Mouse (Mus musculus): ENCODE measurements around the gene Tnfsf12. TPM values are rescaled to one million over a fixed set of nuclear protein-coding genes. Genes with fewer than 3 reads are reported as not detected.

Gene Tnfsf12
- 46.0 and 77.8 TPM in 2 replicates for polyA plus RNA-seq (2012; rRNA removed; ENCODE audit: low replicate concordance)

GRCm38 (mm10) chr11:69695361-69696181 lies at the start of gene Tnfsf12, which contains the start of gene Tnfsfm13:
Tnfsf12 (minus strand) TSS chr11:69695849.
Tnfsfm13 (minus strand) TSS chr11:69696098.

GRCm38 (mm10) chr11:69685526-69686148 lies 10.0 kb downstream of the Tnfsf12 start, which contains the start of gene Tnfsf13:
Tnfsf13 (minus strand) TSS chr11:69685784.

GRCm38 (mm10) chr11:69681314-69682208 lies 14.1 kb downstream of the Tnfsf12 start, which contains the start of gene Senp3:
Senp3 (minus strand) TSS chr11:69682084.

GRCm38 (mm10) chr11:69672211-69672706 lies 23.4 kb downstream of the Tnfsf12 start, which contains the start of gene Eif4a1:
Eif4a1 (minus strand) TSS chr11:69672423.

GRCm38 (mm10) chr11:69665961-69666664 lies 29.5 kb downstream of the Tnfsf12 start, which contains the start of gene Cd68:
Cd68 (minus strand) TSS chr11:69666153.

GRCm38 (mm10) chr11:69662213-69662966 lies 33.3 kb downstream of the Tnfsf12 start, which contains the start of gene Mpdu1:
Mpdu1 (minus strand) TSS chr11:69662642.

GRCm38 (mm10) chr11:69655264-69656064 lies 40.2 kb downstream of the Tnfsf12 start, which contains the start of gene Sox15:
Sox15 (plus strand) TSS chr11:69655314.

Other genes starting within 250 kb of the Tnfsf12 start
- 0.29 and 1.4 TPM in 2 replicates for gene Dnah2, start 146.7 kb downstream of the Tnfsf12 start, polyA plus RNA-seq (2012; rRNA removed; ENCODE audit: low replicate concordance)
- 0.49 and 29.6 TPM in 2 replicates for gene Efnb3, start 135.6 kb downstream of the Tnfsf12 start, polyA plus RNA-seq (2012; rRNA removed; ENCODE audit: low replicate concordance)
- gene Wrap53, start 115.6 kb downstream of the Tnfsf12 start, polyA plus RNA-seq (2012; rRNA removed; ENCODE audit: low replicate concordance) = 15.8 and 19.8 TPM in 2 replicates
- 68.6 and 188 TPM in 2 replicates for gene Trp53, start 115.5 kb downstream of the Tnfsf12 start, polyA plus RNA-seq (2012; rRNA removed; ENCODE audit: low replicate concordance)
- 28.5 and 39.7 TPM in 2 replicates for gene Atp1b2, start 89.9 kb downstream of the Tnfsf12 start, polyA plus RNA-seq (2012; rRNA removed; ENCODE audit: low replicate concordance)
- gene Shbg, start 77.9 kb downstream of the Tnfsf12 start, polyA plus RNA-seq (2012; rRNA removed; ENCODE audit: low replicate concordance) = not detected in 2 replicates
- gene Sat2, start 73.8 kb downstream of the Tnfsf12 start, polyA plus RNA-seq (2012; rRNA removed; ENCODE audit: low replicate concordance) = 10.9 and 12.6 TPM in 2 replicates
- 58.6 and 88.5 TPM in 2 replicates for gene Fxr2, start 62.9 kb downstream of the Tnfsf12 start, polyA plus RNA-seq (2012; rRNA removed; ENCODE audit: low replicate concordance)
- gene Sox15, start 40.5 kb downstream of the Tnfsf12 start, polyA plus RNA-seq (2012; rRNA removed; ENCODE audit: low replicate concordance) = 0.15 and 0.24 TPM in 2 replicates
- 144 and 237 TPM in 2 replicates for gene Mpdu1, start 33.2 kb downstream of the Tnfsf12 start, polyA plus RNA-seq (2012; rRNA removed; ENCODE audit: low replicate concordance)
- gene Cd68, start 29.7 kb downstream of the Tnfsf12 start, polyA plus RNA-seq (2012; rRNA removed; ENCODE audit: low replicate concordance) = 56.3 and 61.7 TPM in 2 replicates
- 319 and 587 TPM in 2 replicates for gene Eif4a1, start 23.4 kb downstream of the Tnfsf12 start, polyA plus RNA-seq (2012; rRNA removed; ENCODE audit: low replicate concordance)
- gene Senp3, start 13.8 kb downstream of the Tnfsf12 start, polyA plus RNA-seq (2012; rRNA removed; ENCODE audit: low replicate concordance) = 85.1 and 101 TPM in 2 replicates
- gene Tnfsf13, start 10.1 kb downstream of the Tnfsf12 start, polyA plus RNA-seq (2012; rRNA removed; ENCODE audit: low replicate concordance) = 6.3 and 13.6 TPM in 2 replicates
- gene Tnfsfm13, start 249 bp upstream of the Tnfsf12 start, polyA plus RNA-seq (2012; rRNA removed; ENCODE audit: low replicate concordance) = 9.8 and 12.9 TPM in 2 replicates
- gene Polr2a, start 62.8 kb upstream of the Tnfsf12 start, polyA plus RNA-seq (2012; rRNA removed; ENCODE audit: low replicate concordance) = 15.1 and 47.7 TPM in 2 replicates
- 0.10 and 0.21 TPM in 2 replicates for gene Slc35g3, start 66.1 kb upstream of the Tnfsf12 start, polyA plus RNA-seq (2012; rRNA removed; ENCODE audit: low replicate concordance)
- 44.2 and 58.0 TPM in 2 replicates for gene Zbtb4, start 70.1 kb upstream of the Tnfsf12 start, polyA plus RNA-seq (2012; rRNA removed; ENCODE audit: low replicate concordance)
- gene Chrnb1, start 100.1 kb upstream of the Tnfsf12 start, polyA plus RNA-seq (2012; rRNA removed; ENCODE audit: low replicate concordance) = 15.3 and 30.1 TPM in 2 replicates
- gene Fgf11, start 106.0 kb upstream of the Tnfsf12 start, polyA plus RNA-seq (2012; rRNA removed; ENCODE audit: low replicate concordance) = 9.8 and 16.7 TPM in 2 replicates
- gene Tmem102, start 109.8 kb upstream of the Tnfsf12 start, polyA plus RNA-seq (2012; rRNA removed; ENCODE audit: low replicate concordance) = 0.16 and 7.0 TPM in 2 replicates
- not detected in 2 replicates for gene Gm39566, start 119.4 kb upstream of the Tnfsf12 start, polyA plus RNA-seq (2012; rRNA removed; ENCODE audit: low replicate concordance)
- gene Spem2, start 122.6 kb upstream of the Tnfsf12 start, polyA plus RNA-seq (2012; rRNA removed; ENCODE audit: low replicate concordance) = not detected in 2 replicates
- gene Spem1, start 126.3 kb upstream of the Tnfsf12 start, polyA plus RNA-seq (2012; rRNA removed; ENCODE audit: low replicate concordance) = 0.31 TPM in 1 of 2 replicates, not detected in the other
- 21.2 and 76.1 TPM in 2 replicates for gene Nlgn2, start 141.9 kb upstream of the Tnfsf12 start, polyA plus RNA-seq (2012; rRNA removed; ENCODE audit: low replicate concordance)
- gene Tmem256, start 142.7 kb upstream of the Tnfsf12 start, polyA plus RNA-seq (2012; rRNA removed; ENCODE audit: low replicate concordance) = 256 and 336 TPM in 2 replicates
- 134 and 164 TPM in 2 replicates for gene Plscr3, start 150.5 kb upstream of the Tnfsf12 start, polyA plus RNA-seq (2012; rRNA removed; ENCODE audit: low replicate concordance)
- 5.0 and 6.3 TPM in 2 replicates for gene Tnk1, start 162.9 kb upstream of the Tnfsf12 start, polyA plus RNA-seq (2012; rRNA removed; ENCODE audit: low replicate concordance)
- not detected in 2 replicates for gene Tmem95, start 182.2 kb upstream of the Tnfsf12 start, polyA plus RNA-seq (2012; rRNA removed; ENCODE audit: low replicate concordance)
- 9.5 and 11.7 TPM in 2 replicates for gene Kctd11, start 185.6 kb upstream of the Tnfsf12 start, polyA plus RNA-seq (2012; rRNA removed; ENCODE audit: low replicate concordance)
- 3.5 and 5.1 TPM in 2 replicates for gene Acap1, start 199.7 kb upstream of the Tnfsf12 start, polyA plus RNA-seq (2012; rRNA removed; ENCODE audit: low replicate concordance)
- gene 2810408A11Rik, start 205.1 kb upstream of the Tnfsf12 start, polyA plus RNA-seq (2012; rRNA removed; ENCODE audit: low replicate concordance) = 0.82 and 2.1 TPM in 2 replicates
- gene Neurl4, start 205.2 kb upstream of the Tnfsf12 start, polyA plus RNA-seq (2012; rRNA removed; ENCODE audit: low replicate concordance) = 40.1 and 69.0 TPM in 2 replicates
- 74.4 and 90.7 TPM in 2 replicates for gene Gps2, start 218.0 kb upstream of the Tnfsf12 start, polyA plus RNA-seq (2012; rRNA removed; ENCODE audit: low replicate concordance)
- gene Eif5a, start 226.1 kb upstream of the Tnfsf12 start, polyA plus RNA-seq (2012; rRNA removed; ENCODE audit: low replicate concordance) = 533 and 726 TPM in 2 replicates
- 8.7 and 20.8 TPM in 2 replicates for gene Ybx2, start 239.9 kb upstream of the Tnfsf12 start, polyA plus RNA-seq (2012; rRNA removed; ENCODE audit: low replicate concordance)

Measured in subcutaneous adipose tissue, adult 2 months (tissue).